Mouse (Mus musculus) heart, adult 2 months (tissue): ENCODE data around the gene Zfp541. TPM values are rescaled to one million over a fixed set of nuclear protein-coding genes. Genes with fewer than 3 reads are reported as not detected.

Experiments
- DNase-seq, 2 experiments: peaks; one replicate each; pipeline ENCODE4 v3.0.0; 2021
- H3K27ac ChIP-seq: fragments of 200-600 bp; 2 replicates; pipeline ENCODE4 v1.8.1; 2022
- H3K27me3 ChIP-seq: fragments of 200-500 bp; 2 replicates; pipeline ENCODE4 v1.6.1; 2012; ENCODE audit warnings: mild to moderate bottlenecking, low read length, inconsistent platforms, mixed read lengths; ENCODE audit not compliant: control insufficient read depth, insufficient read depth
- H3K36me3 ChIP-seq: fragments of 200-500 bp; 2 replicates; pipeline ENCODE4 v1.6.1; 2012; ENCODE audit warnings: low read length, inconsistent platforms; ENCODE audit not compliant: control insufficient read depth, insufficient read depth
- H3K4me1 ChIP-seq: fragments of 200-500 bp; 2 replicates; pipeline ENCODE4 v1.6.1; 2011; ENCODE audit warnings: low read length; ENCODE audit not compliant: control insufficient read depth, insufficient read depth
- H3K4me3 ChIP-seq: fragments of 200-600 bp; 2 replicates; pipeline ENCODE4 v1.8.1; 2022
- H3K79me2 ChIP-seq: fragments of 200-500 bp; replicated peaks from 2 replicates; pipeline ENCODE4 v1.6.1; 2012; ENCODE audit warnings: mild to moderate bottlenecking, inconsistent platforms, low read length, moderate library complexity, mixed read lengths; ENCODE audit not compliant: control insufficient read depth, insufficient read depth
- H3K9ac ChIP-seq: fragments of 200-500 bp; 2 replicates; pipeline ENCODE4 v1.6.1; 2012; ENCODE audit warnings: low read depth, mild to moderate bottlenecking, control low read depth, inconsistent platforms, low read length, mixed read lengths
- CTCF ChIP-seq: fragments of 200-600 bp; IDR thresholded peaks from 2 replicates; pipeline ENCODE4 v1.8.1; 2022; ENCODE audit warnings: antibody characterized with exemption, mild to moderate bottlenecking, moderate library complexity
- EP300 ChIP-seq: fragments of 200-500 bp; IDR thresholded peaks from 2 replicates; pipeline ENCODE4 v1.6.1; 2011; ENCODE audit warnings: low read depth, low read length, control low read depth; ENCODE audit not compliant: insufficient read depth
- POLR2A ChIP-seq: fragments of 200-500 bp; IDR thresholded peaks from 2 replicates; pipeline ENCODE4 v1.6.1; 2011; ENCODE audit warnings: mild to moderate bottlenecking, low read depth, low read length, control low read depth; ENCODE audit not compliant: insufficient read depth
- WGBS: fragments of 180-500 bp; shearing (Covaris S2); methylation state at CpG from one replicate; pipeline ENCODE4 v1.1.7; 2018; 5-methylcytosine and 5-hydroxymethylcytosine counted together
- intact Hi-C: fragments of 180-260 bp; cut with DNase I; formaldehyde crosslinking; loops from one replicate; pipeline ENCODE4 v1.15.1; 2025
- polyA plus RNA-seq: library from polyadenylated mRNA; depleted of rRNA; stranded (reverse); fragments of >200 nt; gene quantifications from 2 replicates; pipeline ENCODE4 v1.2.3, GENCODE M21; 2012
- total RNA-seq, 2 experiments: library from RNA; stranded (reverse); gene quantifications; 2 replicates each; pipeline ENCODE4 v1.2.3; 2021

Gene Zfp541
- total and polyA plus RNA-seq, 3 experiments = 0.02 TPM; not detected in 2

GRCm38 (mm10) chr7:16099901-16100300 is 38.3 kb downstream of the Zfp541 start:
- DNase-seq = no peak
- 63% methylated on average over 4 of the region's 4 CpGs for WGBS
- intact Hi-C loops = loop anchor here (2.0 to 5.0 kb wide), 3 partner anchors 47 to 178 kb away; partner anchors contain the start of gene Selenow
- Histone ChIP-seq H3K79me2 (peaks cover 8% of the 10 kb centered on the region), H3K27ac (no peak overlapping the region), H3K9ac (no peak overlapping the region), H3K27me3 (no peaks in the 10 kb centered on the region), H3K4me3 (no peak overlapping the region), H3K36me3 (no peaks in the 10 kb centered on the region), H3K4me1 (peaks cover 13% of the 10 kb centered on the region)
- TF ChIP-seq EP300 (no peak), CTCF (no peak), POLR2A (no peak)

- intact Hi-C loops = loop anchor here (1.0 kb wide), 1 partner anchor 19 kb away; no protein-coding TSS in a partner anchor
- no peak for TF ChIP-seq POLR2A
- no peak for TF ChIP-seq EP300
- no peak for TF ChIP-seq CTCF
- Histone ChIP-seq H3K4me3 (no peak overlapping the region), H3K27me3 (no peaks in the 10 kb centered on the region), H3K9ac (no peak overlapping the region), H3K36me3 (no peaks in the 10 kb centered on the region), H3K4me1 (peaks cover 13% of the 10 kb centered on the region), H3K27ac (no peak overlapping the region), H3K79me2 (peaks cover 10% of the 10 kb centered on the region)
- 66% methylated on average over 7 of the region's 7 CpGs for WGBS
- no peak for DNase-seq
These were observed 39.5 kb downstream of the Zfp541 start for GRCm38 (mm10) chr7:16101081-16101480.

GRCm38 (mm10) chr7:16101726-16102475 is 40.3 kb downstream of the Zfp541 start:
- no peaks in the 10 kb centered on the region for H3K36me3 ChIP-seq
- peak overlapping the region; percentile 13; the same call in 1 of the 2 replicates for H3K9ac ChIP-seq

GRCm38 (mm10) chr7:16102686-16103226 is 41.1 kb downstream of the Zfp541 start:
- H3K79me2 ChIP-seq = peaks cover 10% of the 10 kb centered on the region
- H3K27ac ChIP-seq = no peak overlapping the region
- H3K4me3 ChIP-seq = no peak overlapping the region
- 74% methylated on average over 5 of the region's 5 CpGs for WGBS
- peaks cover 13% of the 10 kb centered on the region for H3K4me1 ChIP-seq
- no peaks in the 10 kb centered on the region for H3K36me3 ChIP-seq
- intact Hi-C loops = no loop called here
- no peak for TF ChIP-seq EP300
- TF ChIP-seq CTCF = no peak
- no peak for TF ChIP-seq POLR2A
- DNase-seq = no peak
- no peak overlapping the region for H3K9ac ChIP-seq
- no peaks in the 10 kb centered on the region for H3K27me3 ChIP-seq

More at GRCm38 (mm10) chr7:16101726-16102475, 40.3 kb downstream of the Zfp541 start:
- Histone ChIP-seq H3K4me1 (peaks cover 13% of the 10 kb centered on the region), H3K27ac (no peak overlapping the region), H3K27me3 (no peaks in the 10 kb centered on the region), H3K79me2 (peaks cover 10% of the 10 kb centered on the region), H3K4me3 (no peak overlapping the region)
- DNase-seq = no peak
- 43% methylated on average over 15 of the region's 15 CpGs for WGBS
- TF ChIP-seq POLR2A (no peak), EP300 (no peak), CTCF (no peak)
- intact Hi-C loops = loop anchor here (1.0 kb wide), 1 partner anchor 18 kb away; no protein-coding TSS in a partner anchor

GRCm38 (mm10) chr7:16103760-16104159 is 42.1 kb downstream of the Zfp541 start:
- H3K9ac ChIP-seq = no peak overlapping the region
- DNase-seq = no peak

More at GRCm38 (mm10) chr7:16103760-16104159, 42.1 kb downstream of the Zfp541 start:
- H3K79me2 ChIP-seq = peaks cover 9% of the 10 kb centered on the region
- H3K36me3 ChIP-seq = no peaks in the 10 kb centered on the region
- no peak for TF ChIP-seq EP300
- peak; percentile 7; the same call in 1 of the 2 replicates for TF ChIP-seq CTCF
- no peak for TF ChIP-seq POLR2A
- no peaks in the 10 kb centered on the region for H3K27me3 ChIP-seq
- no peak overlapping the region for H3K27ac ChIP-seq
- intact Hi-C loops = no loop called here
- 45% methylated on average over 6 of the region's 6 CpGs for WGBS
- no peak overlapping the region for H3K4me3 ChIP-seq
- H3K4me1 ChIP-seq = peaks cover 13% of the 10 kb centered on the region
